Mouse (Mus musculus) spleen, postnatal 14 days (tissue): ENCODE results near the gene Gm4881.

Experiments
- DNase-seq, 2 experiments: peaks; one replicate each; pipeline ENCODE4 v3.0.0; 2021 to 2022; ENCODE audit warnings: low spot score in 2 of 2

Gene Gm4881

DNA sequence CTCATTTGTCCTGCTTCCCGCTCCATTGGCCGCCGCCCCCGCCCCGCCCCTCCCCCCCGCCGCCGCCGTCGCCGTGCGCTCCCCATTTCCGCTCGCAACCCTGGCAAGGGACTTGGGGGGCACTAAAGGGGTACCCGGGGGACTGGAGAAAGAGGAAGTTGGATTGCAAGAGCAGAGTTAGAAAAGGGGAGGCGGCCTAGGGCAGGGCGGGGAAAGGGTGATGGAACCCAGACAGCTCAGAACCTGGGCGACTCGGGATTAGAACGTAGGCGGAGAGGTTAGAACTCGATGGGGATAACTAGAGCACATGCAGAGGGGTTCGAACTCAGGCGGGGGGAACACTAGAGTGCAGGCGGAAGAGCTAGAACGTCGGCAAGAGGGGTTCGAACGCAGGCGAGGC is 10.2 kb upstream of the Gm4881 start:
- peak; percentile 17 to 44 for DNase-seq

DNA sequence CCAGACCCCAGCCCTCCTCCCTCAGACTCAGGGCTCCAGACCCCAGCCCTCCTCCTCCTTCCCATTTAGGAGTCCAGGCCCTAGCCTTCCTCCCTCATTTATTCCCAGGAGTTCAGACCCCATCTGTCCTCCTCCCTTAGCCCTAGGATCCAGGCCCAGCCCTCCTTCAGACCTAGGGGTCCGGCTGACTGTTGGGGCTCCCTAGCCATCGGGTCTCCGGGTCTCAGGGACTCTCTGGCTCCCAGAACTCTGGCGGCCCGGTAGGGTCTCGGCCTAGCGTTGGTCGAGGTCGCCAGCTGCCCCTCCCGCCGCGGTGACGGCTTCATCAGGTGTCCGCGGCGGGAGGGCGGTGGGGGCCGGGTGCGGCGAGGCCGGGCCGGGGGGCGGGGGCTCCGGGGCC is 9.7 kb upstream of the Gm4881 start:
- DNase-seq: no peak

DNA sequence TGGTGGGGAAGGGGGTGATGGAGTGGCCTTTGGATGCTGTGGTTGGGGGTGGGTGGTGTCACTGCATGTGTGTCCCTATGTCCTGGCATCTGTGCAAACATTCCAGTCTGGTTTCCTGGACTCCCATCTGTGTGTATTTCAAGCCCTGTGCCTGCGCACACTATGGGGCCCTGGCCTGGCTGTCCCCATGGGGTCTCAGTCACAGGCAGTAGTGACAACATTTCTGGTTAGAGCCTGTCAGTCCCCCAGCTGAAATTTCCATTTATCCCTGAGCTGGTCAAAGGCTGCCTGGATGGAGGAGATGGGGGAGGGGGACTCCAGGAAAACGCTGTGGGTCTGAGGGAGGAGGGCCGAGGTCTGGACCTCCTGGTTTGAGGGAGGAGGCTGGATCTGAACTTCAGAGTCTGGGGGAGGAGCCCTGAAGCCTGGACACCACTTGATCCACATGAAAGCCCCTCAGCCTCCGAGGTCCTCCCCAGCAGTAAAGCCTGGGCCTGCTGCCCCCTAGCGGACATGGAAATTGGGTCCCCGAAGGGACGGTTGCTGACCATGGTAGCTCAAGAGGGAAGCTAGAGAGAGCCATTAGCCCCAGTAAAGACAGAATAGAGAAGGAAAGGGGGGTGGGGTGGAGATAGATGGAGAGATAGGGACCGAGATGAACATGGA is 5.8 kb upstream of the Gm4881 start:
- DNase-seq: peak; percentile 64 to 75

GRCm38 (mm10) chr7:24948774-24949173 is 4.5 kb upstream of the Gm4881 start:
- no peak for DNase-seq

- no peak for DNase-seq
Observed at GRCm38 (mm10) chr7:24947316-24948048, 3.2 kb upstream of the Gm4881 start.

DNA sequence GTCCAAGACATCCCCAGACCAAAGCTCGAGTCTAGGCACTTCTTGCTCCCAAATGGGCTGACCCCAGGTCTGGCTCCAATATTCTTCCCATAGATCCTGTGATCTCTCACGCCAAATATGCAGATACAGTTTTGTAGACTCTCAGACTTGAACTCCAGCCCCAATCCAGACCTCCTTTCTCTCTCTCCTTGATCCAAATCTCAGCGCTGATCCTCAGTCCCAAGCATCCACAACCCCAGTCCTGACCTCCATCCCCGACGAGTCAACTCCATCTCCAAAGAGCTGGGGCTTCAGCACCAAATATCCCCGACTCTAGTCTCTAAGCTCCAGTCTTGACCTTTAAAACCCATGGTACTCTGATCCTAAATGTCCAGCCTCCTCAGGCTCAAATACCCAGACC is 653 bp downstream of the Gm4881 start:
- no peak for DNase-seq

DNA sequence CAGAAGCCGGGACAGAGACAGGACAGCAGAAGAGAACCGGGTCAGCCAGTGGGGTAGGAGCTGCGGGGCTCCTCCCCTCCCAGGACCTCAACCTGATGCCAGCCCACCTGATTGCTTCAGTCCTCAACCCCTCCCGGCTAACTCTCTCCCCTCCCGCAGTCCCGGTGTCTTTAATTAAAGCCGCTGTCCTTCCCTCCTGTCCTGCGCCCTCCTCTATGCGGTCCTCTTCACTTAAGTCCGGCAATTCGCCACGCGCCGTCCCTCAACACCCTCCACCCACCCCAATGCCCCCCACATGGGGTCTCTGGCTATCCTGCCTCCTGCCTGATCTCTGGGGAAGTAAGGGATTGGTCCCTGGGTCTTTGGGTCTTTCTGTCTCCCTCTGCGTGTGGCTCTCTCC is 12.6 kb downstream of the Gm4881 start:
- no peak for DNase-seq

GRCm38 (mm10) chr7:24930475-24930874 is 13.8 kb downstream of the Gm4881 start:
- DNase-seq: no peak

DNA sequence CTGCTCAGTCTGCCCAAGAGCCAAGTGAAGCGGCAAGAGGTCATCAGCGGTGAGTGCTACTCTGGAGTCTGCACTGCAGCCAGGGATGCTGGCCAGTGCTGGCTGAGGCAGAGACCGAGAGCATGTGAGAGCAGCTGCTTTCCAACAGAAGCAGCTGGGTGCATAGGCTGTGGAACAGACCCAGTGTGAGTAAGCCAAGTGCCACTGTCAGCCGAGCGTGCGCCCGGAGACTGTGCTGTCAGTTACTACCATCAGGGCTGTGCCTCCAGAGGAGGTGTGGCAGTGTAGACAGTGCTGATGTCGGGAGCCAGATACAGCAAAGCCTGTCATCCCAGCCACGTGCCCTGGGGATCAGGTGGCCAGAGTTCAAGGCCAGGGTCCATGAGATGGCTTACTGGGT is 24.6 kb downstream of the Gm4881 start:
- no peak for DNase-seq

- no peak for DNase-seq
Observed at GRCm38 (mm10) chr7:24918763-24919323, 25.5 kb downstream of the Gm4881 start.

DNA sequence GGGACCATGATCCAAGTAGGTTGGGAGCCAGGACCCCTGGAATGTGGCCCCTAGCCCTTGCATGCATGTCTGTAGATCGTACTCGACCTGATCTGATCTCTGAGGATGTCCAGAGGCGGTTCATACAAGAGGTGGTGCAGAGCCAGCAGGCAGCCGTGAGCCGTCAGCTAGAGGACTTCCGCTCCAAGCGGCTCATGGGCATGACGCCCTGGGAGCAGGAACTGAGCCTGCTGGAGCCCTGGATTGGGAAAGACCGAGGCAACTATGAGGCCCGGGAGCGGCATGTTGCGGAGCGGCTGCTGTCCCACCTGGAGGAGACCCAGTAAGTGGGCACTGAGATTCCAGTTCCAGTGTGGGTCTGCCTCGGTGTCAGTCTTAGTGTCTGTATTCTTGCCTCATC is 31.8 kb downstream of the Gm4881 start:
- no peak for DNase-seq

DNA sequence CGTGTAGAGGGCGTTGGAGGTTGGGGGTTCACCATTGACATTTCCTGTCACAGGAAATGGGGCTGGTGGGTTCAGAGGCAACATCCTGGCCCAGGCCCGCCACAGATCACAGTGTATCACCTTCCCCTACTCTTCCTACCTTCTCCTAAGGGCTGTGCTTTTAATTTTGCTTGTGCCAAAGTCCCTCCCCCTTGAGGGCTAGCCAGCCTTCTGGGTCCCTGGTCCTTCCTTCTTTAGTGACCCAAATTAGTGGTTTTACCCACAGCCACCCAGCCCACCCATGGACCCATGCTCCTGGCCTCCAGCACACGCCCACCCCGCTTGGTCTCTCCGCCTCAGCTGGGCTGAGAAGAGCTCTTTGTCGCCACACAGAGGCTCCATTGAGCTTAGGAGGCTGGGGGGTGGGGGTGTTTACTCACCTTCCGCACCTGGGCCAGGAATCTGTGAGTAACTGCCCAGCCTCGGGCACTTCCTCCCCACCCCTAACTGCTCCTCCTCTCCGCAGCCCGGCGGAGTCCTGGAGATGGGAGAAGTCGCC is 37.0 kb downstream of the Gm4881 start:
- peak in 1 of 2 experiments; percentile 36 for DNase-seq

GRCm38 (mm10) chr7:24906551-24906950 is 37.7 kb downstream of the Gm4881 start:
- DNase-seq: no peak

DNA sequence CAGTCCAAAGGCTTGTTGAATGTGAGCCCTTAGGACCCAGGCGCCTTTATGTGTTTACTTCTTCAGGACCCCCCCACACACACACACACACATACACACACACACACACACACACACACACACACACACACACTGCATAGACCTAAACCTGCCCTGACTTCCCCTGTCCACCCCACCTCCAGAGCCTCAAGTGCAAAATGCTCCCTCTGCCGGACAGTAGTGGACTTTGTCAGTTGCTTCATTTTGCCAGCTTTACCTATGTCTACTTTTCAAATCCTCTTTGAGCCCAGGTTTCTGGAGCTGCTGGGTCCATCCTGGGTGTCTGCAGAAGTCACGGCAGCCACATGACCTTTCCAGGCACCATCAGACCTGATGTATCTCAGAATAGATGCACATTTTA is 39.4 kb downstream of the Gm4881 start:
- DNase-seq: peak; percentile 56 to 75

DNA sequence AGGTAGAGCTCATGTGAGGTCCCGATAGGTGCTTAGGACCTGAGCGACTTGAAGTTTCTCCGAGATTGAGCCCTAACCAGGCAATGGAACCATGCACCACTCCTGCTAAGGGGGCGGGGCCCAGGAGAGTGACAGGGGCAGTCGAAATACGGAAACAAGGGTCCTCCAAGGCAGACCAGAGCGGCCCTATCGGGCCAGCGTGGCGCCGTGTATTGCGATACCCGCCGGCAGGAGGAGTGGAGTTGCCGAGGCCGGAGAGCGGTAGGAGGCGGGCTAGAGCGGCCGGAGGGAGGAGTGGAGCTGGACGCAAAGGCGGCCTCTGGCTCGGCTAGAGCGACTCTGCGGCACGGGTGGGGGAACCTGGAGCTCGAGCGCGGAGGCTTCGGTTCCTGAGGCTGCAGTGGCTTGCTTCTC is 40.2 kb downstream of the Gm4881 start:
- peak; percentile 95 to 96 for DNase-seq

- DNase-seq: no peak
Observed at GRCm38 (mm10) chr7:24903444-24903825, 40.9 kb downstream of the Gm4881 start.

DNA sequence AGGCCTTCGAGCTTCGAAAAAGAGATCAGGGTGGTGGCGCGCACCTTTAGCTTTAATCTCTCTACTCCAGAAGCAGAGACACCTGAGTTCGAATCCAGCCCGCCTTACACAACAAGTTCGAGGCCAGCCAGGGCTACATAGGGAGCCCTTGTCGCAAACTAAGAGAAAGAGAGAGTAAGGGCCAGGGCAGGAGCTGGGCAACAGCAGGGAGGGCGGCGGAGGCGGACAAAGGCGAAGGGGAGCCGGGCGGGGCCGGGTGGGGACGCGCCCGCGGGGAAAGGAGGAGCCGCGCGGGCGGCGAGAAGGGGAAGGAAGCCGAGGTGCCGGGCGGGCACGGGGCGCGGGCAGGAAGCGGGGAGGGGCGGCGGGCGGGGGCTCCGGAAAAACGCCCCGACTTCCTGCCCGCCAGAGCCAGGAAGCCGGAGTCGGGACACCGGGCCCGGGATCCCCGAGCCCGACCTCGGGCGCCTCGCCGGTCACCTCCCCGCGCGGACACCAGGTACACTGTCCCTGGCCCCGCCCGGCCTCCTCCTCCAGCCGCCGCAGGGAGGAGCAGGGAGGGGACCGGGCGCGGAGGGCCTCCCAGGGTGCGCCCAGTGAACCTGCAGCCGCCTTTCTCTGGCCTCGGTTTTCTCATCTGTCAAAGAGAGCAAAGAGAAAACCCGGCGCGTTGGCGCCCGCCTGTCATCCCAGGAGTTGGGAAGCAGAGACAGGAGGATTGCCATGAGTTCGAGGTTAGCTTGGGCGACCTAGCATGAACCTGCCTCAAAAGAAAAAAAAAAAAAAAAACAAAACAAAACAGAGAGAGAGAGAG is 41.5 kb downstream of the Gm4881 start, which contains the start of gene Arhgef1:
Gene Arhgef1, plus strand, starts transcription at position 283 of the 814 bp plus-strand sequence.
- DNase-seq: peak; percentile 66 to 72

- no peak for DNase-seq
Observed at GRCm38 (mm10) chr7:24902264-24902629, 42.0 kb downstream of the Gm4881 start.

- no peak for DNase-seq
Observed at GRCm38 (mm10) chr7:24901842-24902241, 42.5 kb downstream of the Gm4881 start.

DNA sequence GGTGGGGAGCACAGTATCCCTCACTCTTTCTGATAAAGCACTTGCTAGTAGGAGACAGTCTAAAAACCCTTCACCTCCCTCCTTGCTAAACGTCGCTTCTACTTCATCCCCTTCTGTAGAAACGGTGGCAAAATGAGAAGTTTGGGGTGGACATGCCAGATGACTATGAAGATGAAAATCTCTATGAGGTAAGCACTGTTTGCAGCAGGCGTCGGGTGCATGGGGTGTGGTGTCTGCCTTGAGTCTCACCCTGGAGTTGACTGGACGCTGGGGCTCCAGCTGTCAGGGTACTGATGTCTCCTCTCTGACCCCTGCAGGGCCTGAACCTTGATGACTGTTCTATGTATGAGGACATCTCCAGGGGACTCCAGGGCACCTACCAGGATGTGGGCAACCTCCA is 43.2 kb downstream of the Gm4881 start:
- no peak for DNase-seq

DNA sequence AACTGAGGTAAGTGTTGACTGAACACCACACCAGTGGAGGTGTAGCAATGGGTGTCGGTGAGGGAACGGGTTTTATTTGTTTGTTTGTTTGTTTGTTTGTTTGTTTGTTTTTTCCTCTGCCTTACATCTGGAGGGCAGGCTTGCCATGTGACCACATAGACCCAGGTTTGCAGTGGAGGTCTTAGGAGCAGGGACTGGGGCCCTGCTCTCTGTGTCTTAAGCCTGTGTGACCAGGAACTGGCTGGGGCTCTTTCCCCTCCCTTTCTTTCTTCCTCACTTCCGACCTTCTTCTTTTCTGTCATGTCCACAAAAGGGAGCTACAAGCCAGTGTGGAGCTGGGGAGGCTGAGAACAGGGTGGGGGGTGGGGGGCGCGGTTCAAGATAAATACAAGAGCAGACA is 46.3 kb downstream of the Gm4881 start:
- no peak for DNase-seq

- DNase-seq: peak; percentile 51 to 69
Observed at GRCm38 (mm10) chr7:24897224-24897623, 47.1 kb downstream of the Gm4881 start, which contains the start of gene Cd79a. Cd79a (plus strand) TSS chr7:24897381.
